Mouse (Mus musculus) CH12.LX (cell line): ENCODE results near the gene Phyhd1. TPM values are rescaled to one million over a fixed set of nuclear protein-coding genes. Genes with fewer than 3 reads are reported as not detected.
A peak's percentile ranks its signal among the peaks of the same experiment; 100 is the strongest.

Source experiments
- DNase-seq: peaks from one replicate; pipeline ENCODE4 v3.0.0-alpha.2; 2013; ENCODE audit errors: extremely low read depth
- H3K27ac ChIP-seq: 2 replicates; pipeline ENCODE4 v1.5.1; 2012; ENCODE audit warnings: low read depth, mild to moderate bottlenecking, control low read depth, moderate library complexity; ENCODE audit not compliant: insufficient read depth
- H3K27me3 ChIP-seq: replicated peaks from 2 replicates; pipeline ENCODE3; 2012; ENCODE audit warnings: inconsistent platforms
- H3K36me3 ChIP-seq, 2 experiments: replicated peaks in 1 of 2; 2 replicates each; pipeline versions ENCODE3 to v1.6.1; 2012; ENCODE audit warnings: inconsistent platforms in 1 of 2, low read length in 1 of 2, mild to moderate bottlenecking in 1 of 2, mixed read lengths in 1 of 2, moderate library complexity in 1 of 2; ENCODE audit not compliant: control insufficient read depth in 1 of 2, insufficient read depth in 1 of 2
- H3K4me1 ChIP-seq, 2 experiments: 2 replicates each; pipeline ENCODE4 v1.6.1; 2012; ENCODE audit warnings: inconsistent platforms in 1 of 2, moderate library complexity in 1 of 2; ENCODE audit not compliant: insufficient read depth in 2 of 2, control insufficient read depth in 1 of 2
- H3K4me2 ChIP-seq: 2 replicates; pipeline ENCODE4 v1.6.1; 2012; ENCODE audit warnings: low read depth, mild to moderate bottlenecking, control low read depth; ENCODE audit not compliant: poor library complexity, insufficient read depth, severe bottlenecking
- H3K4me3 ChIP-seq, 3 experiments: fragments of 150-350 bp in 1 of 3; sonication (generic) in 1 of 3; replicated peaks in 1 of 3; 2 replicates each; pipeline versions ENCODE3 to v1.5.1; 2011 to 2012; ENCODE audit warnings: low read depth in 2 of 3, low read length in 2 of 3, mild to moderate bottlenecking in 2 of 3, moderate library complexity in 2 of 3, control low read depth in 1 of 3, improper control_type of control experiment in 1 of 3, inconsistent platforms in 1 of 3, mixed read lengths in 1 of 3; ENCODE audit not compliant: poor library complexity in 1 of 3
- H3K79me2 ChIP-seq: replicated peaks from 2 replicates; pipeline ENCODE4 v1.6.1; 2012; ENCODE audit warnings: mild to moderate bottlenecking, moderate library complexity; ENCODE audit not compliant: control insufficient read depth, poor library complexity, insufficient read depth, severe bottlenecking; ENCODE audit errors: extremely low read depth
- H3K9ac ChIP-seq: 2 replicates; pipeline ENCODE4 v1.6.1; 2012; ENCODE audit warnings: low read depth, mild to moderate bottlenecking, control low read depth, moderate library complexity; ENCODE audit not compliant: insufficient read depth
- H3K9me3 ChIP-seq: replicated peaks from 2 replicates; pipeline ENCODE3; 2012; ENCODE audit warnings: low read length, inconsistent platforms, mixed read lengths
- CHD1 ChIP-seq: IDR thresholded peaks from 2 replicates; pipeline ENCODE4 v1.6.1; 2012; ENCODE audit warnings: low read depth, low read length, improper control_type of control experiment, inconsistent platforms
- CTCF ChIP-seq, 2 experiments: IDR thresholded peaks in 1 of 2; conservative IDR thresholded peaks in 1 of 2; 2 replicates each; pipeline ENCODE4 v1.5.1; 2011 to 2012; ENCODE audit warnings: low read depth in 2 of 2, low read length in 2 of 2, improper control_type of control experiment in 1 of 2, inconsistent platforms in 1 of 2, mild to moderate bottlenecking in 1 of 2, moderate library complexity in 1 of 2
- E2F4 ChIP-seq: IDR thresholded peaks from 2 replicates; pipeline ENCODE4 v1.6.1; 2011; ENCODE audit warnings: low read depth, low read length, improper control_type of control experiment; ENCODE audit not compliant: insufficient replicate concordance
- ELF1 ChIP-seq: IDR thresholded peaks from 2 replicates; pipeline ENCODE4 v1.6.1; 2014; ENCODE audit warnings: low read depth, mild to moderate bottlenecking, inconsistent platforms, low read length, improper control_type of control experiment
- GABPA ChIP-seq: IDR thresholded peaks from 2 replicates; pipeline ENCODE4 v1.6.1; 2012; ENCODE audit warnings: low read depth, low read length, improper control_type of control experiment, inconsistent platforms; ENCODE audit not compliant: insufficient replicate concordance
- HCFC1 ChIP-seq: IDR thresholded peaks from 2 replicates; pipeline ENCODE4 v1.6.1; 2012; ENCODE audit warnings: low read depth, mild to moderate bottlenecking, inconsistent platforms, low read length, improper control_type of control experiment
- JUND ChIP-seq: conservative IDR thresholded peaks from 2 replicates; pipeline ENCODE4 v1.6.1; 2011; ENCODE audit warnings: low read depth, low read length, improper control_type of control experiment
- MAFK ChIP-seq: IDR thresholded peaks from 2 replicates; pipeline ENCODE4 v1.6.1; 2011; ENCODE audit warnings: low read length, improper control_type of control experiment; ENCODE audit not compliant: insufficient replicate concordance
- MAX ChIP-seq: IDR thresholded peaks from 2 replicates; pipeline ENCODE4 v1.6.1; 2011; ENCODE audit warnings: low read length, improper control_type of control experiment
- NELFE ChIP-seq: IDR thresholded peaks from 2 replicates; pipeline ENCODE4 v1.6.1; 2011; ENCODE audit warnings: low read depth, low read length, improper control_type of control experiment
- PAX5 ChIP-seq: IDR thresholded peaks from 2 replicates; pipeline ENCODE4 v1.6.1; 2012; ENCODE audit warnings: low read length, inconsistent platforms, mixed read lengths
- RAD21 ChIP-seq: IDR thresholded peaks from 2 replicates; pipeline ENCODE4 v1.6.1; 2011; ENCODE audit warnings: low read depth, mild to moderate bottlenecking, low read length, improper control_type of control experiment, moderate library complexity
- SIN3A ChIP-seq: IDR thresholded peaks from 2 replicates; pipeline ENCODE4 v1.6.1; 2012; ENCODE audit warnings: low read length, improper control_type of control experiment, inconsistent platforms
- TBP ChIP-seq: conservative IDR thresholded peaks from 2 replicates; pipeline ENCODE4 v1.6.1; 2011; ENCODE audit warnings: low read depth, low read length, improper control_type of control experiment
- TCF12 ChIP-seq: IDR thresholded peaks from 2 replicates; pipeline ENCODE4 v1.6.1; 2014; ENCODE audit warnings: low read depth, mild to moderate bottlenecking, inconsistent platforms, low read length, improper control_type of control experiment
- UBTF ChIP-seq: IDR thresholded peaks from 2 replicates; pipeline ENCODE4 v1.6.1; 2012; ENCODE audit warnings: low read depth, mild to moderate bottlenecking, inconsistent platforms, low read length, improper control_type of control experiment, moderate library complexity
- USF2 ChIP-seq: conservative IDR thresholded peaks from 2 replicates; pipeline ENCODE4 v1.6.1; 2011; ENCODE audit warnings: low read depth, low read length, improper control_type of control experiment
- ZKSCAN1 ChIP-seq: IDR thresholded peaks from 2 replicates; pipeline ENCODE4 v1.6.1; 2012; ENCODE audit warnings: low read depth, inconsistent platforms, low read length, improper control_type of control experiment, borderline replicate concordance
- ZNF384 ChIP-seq: IDR thresholded peaks from 2 replicates; pipeline ENCODE4 v1.6.1; 2012; ENCODE audit warnings: low read depth, low read length, improper control_type of control experiment, inconsistent platforms
- dilution Hi-C: fragments of 300-500 bp; cut with MboI; formaldehyde crosslinking; loops from 2 replicates; pipeline ENCODE4 v1.14.3; 2020; ENCODE audit warnings: low sequenced_read_pairs; ENCODE audit not compliant: extremely low pct_unique_long_range_greater_than_20kb, extremely low pct_ligation_motif_present
- in situ Hi-C: fragments of 300-500 bp; cut with MboI; formaldehyde crosslinking; loops from 3 replicates; pipeline ENCODE4 v1.14.3; 2019; ENCODE audit warnings: low sequenced_read_pairs, low pct_ligation_motif_present, low pct_unique_long_range_greater_than_20kb, mixed read lengths
- polyA plus RNA-seq: library from polyadenylated mRNA; unstranded; fragments of >175 nt; gene quantifications from 2 replicates; pipeline ENCODE4 v1.2.1, GENCODE M21; 2012; ENCODE audit warnings: low read depth; ENCODE audit not compliant: insufficient read length
- total RNA-seq, 2 experiments: library from RNA; depleted of rRNA; stranded (reverse); fragments of 300-350 nt in 1 of 2; fragments of >200 nt in 1 of 2; gene quantifications; 2 replicates each; pipeline ENCODE4 v1.2.3; 2012 to 2014

Phyhd1 gene
- total RNA-seq (2012; rRNA removed) (3.1 and 8.9 TPM in 2 replicates), total RNA-seq (2014; rRNA removed) (5.7 and 7.1 TPM in 2 replicates), polyA plus RNA-seq (9.7 and 11.5 TPM in 2 replicates)

GRCm38 (mm10) chr2:30265767-30266253, at the start of gene Phyhd1:
Phyhd1 (plus strand) TSS chr2:30266203.
- dilution Hi-C loops: no loop called here
- Histone ChIP-seq H3K4me1 (peaks cover 31 to 59% of the 10 kb centered on the region in 2 experiments), H3K4me3 (peak within 1 kb of the TSS; percentile 5 to 46 (median 36)), H3K27ac (peak within 1 kb of the TSS; percentile 83), H3K36me3 (peaks cover 18 to 47% of the 10 kb centered on the region in 2 experiments), H3K9ac (peak within 1 kb of the TSS; percentile 80), H3K4me2 (peak within 1 kb of the TSS; percentile 31; the same call in 1 of the 2 replicates), H3K27me3 (no peaks in the 10 kb centered on the region)
- in situ Hi-C loops: no loop called here
- TF ChIP-seq ELF1: no peak
- TF ChIP-seq TCF12: no peak
- no peak for TF ChIP-seq HCFC1
- no peak for TF ChIP-seq SIN3A
- TF ChIP-seq E2F4: no peak
- no peak for TF ChIP-seq USF2
- TF ChIP-seq MAFK: no peak
- TF ChIP-seq MAX: no peak
- TF ChIP-seq CHD1: no peak
- no peak for TF ChIP-seq CTCF (conservative IDR thresholded peaks at IDR 0.05 in 1 of 2, IDR thresholded peaks at IDR 0.05 in 1 of 2; ENCODE audit: low read depth in 2 of 2, low read length in 2 of 2)
- TF ChIP-seq JUND: no peak
- TF ChIP-seq GABPA: no peak
- TF ChIP-seq NELFE: no peak
- TF ChIP-seq ZKSCAN1: no peak
- no peak for TF ChIP-seq UBTF
- TF ChIP-seq TBP: no peak
- TF ChIP-seq ZNF384: no peak
- no peak for TF ChIP-seq PAX5
- TF ChIP-seq, all 38 proteins: peak for 0
- Histone ChIP-seq H3K79me2 (no peaks in the 10 kb centered on the region), H3K9me3 (no peaks in the 10 kb centered on the region)
- DNase-seq: no peak

- no peak for TF ChIP-seq RAD21
- Histone ChIP-seq H3K4me1 (peaks cover 0 to 4% of the 10 kb centered on the region in 2 experiments; a peak in 1 of 4 replicates), H3K79me2 (no peaks in the 10 kb centered on the region), H3K4me2 (no peak overlapping the region), H3K36me3 (no peaks in the 10 kb centered on the region), H3K27me3 (no peaks in the 10 kb centered on the region), H3K27ac (no peak overlapping the region), H3K4me3 (no peak overlapping the region), H3K9me3 (no peaks in the 10 kb centered on the region), H3K9ac (no peak overlapping the region)
- dilution Hi-C loops: no loop called here
- in situ Hi-C loops: no loop called here
- no peak for DNase-seq
Observed at GRCm38 (mm10) chr2:30216293-30216692, 49.7 kb upstream of the Phyhd1 start.
